Mouse (Mus musculus): Measurements from ENCODE around the gene Kcnq1.

The Kcnq1 gene

GRCm38 (mm10) chr7:143138789-143139188 lies 32.6 kb downstream of the Kcnq1 start:
- DNase-seq = peak; percentile 80

- DNase-seq = no peak
Observed at GRCm38 (mm10) chr7:143139932-143140331, 33.8 kb downstream of the Kcnq1 start.

- no peak for DNase-seq
Observed at GRCm38 (mm10) chr7:143142680-143143079, 36.5 kb downstream of the Kcnq1 start.

DNA sequence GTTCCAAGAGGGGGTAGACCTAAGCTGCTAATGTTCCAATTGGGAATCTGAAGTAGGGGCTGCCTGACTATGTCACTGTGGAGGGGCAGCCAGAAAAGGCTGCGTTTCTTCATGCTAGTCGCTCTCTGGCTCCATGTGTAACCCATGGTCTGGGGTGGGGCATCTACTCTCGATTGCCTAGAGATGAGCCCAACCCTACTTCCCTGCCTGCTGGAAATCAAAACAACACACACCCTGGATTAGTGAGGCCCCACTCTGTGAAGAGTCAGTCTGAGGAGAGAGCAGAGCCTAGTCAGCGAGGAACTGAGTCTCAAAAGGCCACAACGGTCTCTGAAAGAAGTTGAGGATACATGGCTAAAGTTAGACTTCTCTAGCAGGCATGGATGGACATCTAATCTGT lies 40.9 kb downstream of the Kcnq1 start:
- DNase-seq = no peak

DNA sequence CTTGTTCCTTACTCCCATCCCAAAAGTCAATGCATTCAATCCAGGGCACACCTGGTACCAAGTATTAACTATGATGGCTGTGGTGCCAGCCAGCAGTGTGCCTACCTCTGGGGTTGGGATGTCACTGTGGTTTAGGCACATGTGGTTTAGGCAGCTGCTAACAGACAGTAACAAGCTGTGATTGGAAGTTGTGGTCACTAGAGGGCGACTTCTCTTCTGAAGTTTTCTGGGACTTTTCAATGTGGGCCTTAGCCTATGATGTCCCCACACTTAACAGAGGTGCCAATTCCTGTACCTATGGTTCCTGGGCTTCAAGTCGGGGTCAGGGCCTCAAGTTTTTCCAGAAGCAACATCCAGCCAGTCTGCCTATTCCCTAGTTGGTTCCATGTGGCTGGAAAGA lies 45.0 kb downstream of the Kcnq1 start:
- peak; percentile 66 for DNase-seq

GRCm38 (mm10) chr7:143152350-143152749 lies 46.2 kb downstream of the Kcnq1 start:
- DNase-seq = peak; percentile 44

DNA sequence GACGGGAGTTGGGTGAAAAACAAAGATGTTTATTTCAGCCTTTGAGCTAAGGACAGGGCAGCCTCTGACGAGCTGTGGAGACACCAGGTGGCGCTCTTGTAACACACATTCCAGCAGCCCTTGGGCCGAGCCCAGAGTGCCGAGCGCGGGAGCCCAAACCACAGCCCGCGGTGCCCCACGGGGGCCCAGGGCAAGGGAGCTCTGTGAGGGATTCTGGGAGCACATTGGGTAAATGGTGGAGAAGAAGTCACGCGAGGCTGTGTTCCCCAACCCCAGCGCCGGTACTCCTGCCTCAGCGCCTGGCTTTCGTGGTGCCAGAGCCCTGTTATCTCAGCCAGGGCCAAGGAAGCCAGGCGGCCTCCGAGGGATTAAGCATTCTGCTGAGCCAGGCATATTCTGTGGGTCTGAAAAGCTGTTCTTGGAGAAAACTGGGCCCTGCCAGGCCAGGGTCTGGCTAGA lies 47.8 kb downstream of the Kcnq1 start:
- peak; percentile 93 for DNase-seq

GRCm38 (mm10) chr7:143154458-143154871 lies 48.3 kb downstream of the Kcnq1 start:
- DNase-seq = peak; percentile 56

DNA sequence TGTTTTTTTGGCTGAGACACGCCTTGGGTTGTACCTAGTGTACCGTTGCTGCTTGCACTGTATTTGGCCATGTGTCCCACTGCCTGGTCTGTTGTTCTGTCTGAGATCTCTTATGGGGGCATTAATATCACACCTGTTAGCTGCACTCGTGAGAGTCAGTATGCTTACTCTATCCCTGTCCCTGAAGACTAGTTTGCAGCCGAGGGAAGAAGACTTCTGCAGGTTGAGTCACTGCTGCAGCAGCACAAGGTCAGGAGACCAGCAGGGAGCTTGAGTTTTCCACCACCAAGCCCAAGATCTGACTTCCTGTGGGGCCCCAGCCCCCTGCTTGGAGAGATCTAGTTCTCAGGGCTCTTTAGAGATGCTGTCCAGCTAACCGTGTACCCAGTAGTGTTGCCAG lies 49.1 kb downstream of the Kcnq1 start:
- DNase-seq = no peak

GRCm38 (mm10) chr7:143158690-143159425 lies 52.7 kb downstream of the Kcnq1 start:
- no peak for DNase-seq

- no peak for DNase-seq
Observed at GRCm38 (mm10) chr7:143159446-143159845, 53.3 kb downstream of the Kcnq1 start.

DNA sequence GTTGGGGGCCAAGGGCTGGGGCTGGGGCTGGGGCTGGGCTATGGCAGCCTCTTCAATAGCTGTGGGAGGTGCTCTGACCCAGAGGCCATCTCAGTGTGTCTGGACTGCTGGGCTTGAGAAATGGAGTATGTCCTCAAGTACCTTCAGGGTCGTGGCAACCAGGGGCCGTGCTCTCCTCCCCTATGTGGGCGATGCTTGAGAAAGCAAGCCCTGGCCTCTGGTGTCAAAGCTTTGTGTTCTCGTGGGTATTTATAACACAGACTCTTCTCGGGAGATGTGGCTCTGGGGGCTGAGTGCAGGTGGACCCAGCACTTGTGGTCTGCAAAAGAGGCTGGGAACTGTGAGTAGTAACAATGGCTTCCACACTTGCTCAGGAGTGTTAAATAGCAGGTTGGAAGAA lies 53.9 kb downstream of the Kcnq1 start:
- no peak for DNase-seq

DNA sequence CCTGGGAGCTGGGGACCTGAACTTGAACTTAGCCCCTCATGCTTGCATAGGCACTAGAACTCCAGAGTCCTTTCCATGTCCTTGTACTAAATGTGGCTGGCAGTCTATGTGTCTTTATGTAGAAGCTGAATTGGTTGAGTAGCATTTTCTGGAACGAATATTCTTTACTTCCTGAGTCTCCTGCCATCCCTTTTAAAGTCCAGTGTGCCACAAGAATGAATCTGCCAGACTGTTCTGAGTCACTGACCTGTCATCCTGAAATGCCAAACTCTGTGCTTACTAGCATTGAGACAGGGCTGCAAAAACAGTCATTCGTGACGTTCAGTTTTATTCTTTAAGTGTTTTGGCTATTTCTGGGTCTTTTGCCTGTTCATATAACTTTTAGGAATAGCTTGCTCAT lies 55.9 kb downstream of the Kcnq1 start:
- no peak for DNase-seq

- DNase-seq = no peak
Observed at GRCm38 (mm10) chr7:143164074-143164473, 57.9 kb downstream of the Kcnq1 start.

GRCm38 (mm10) chr7:143165687-143166265 lies 59.6 kb downstream of the Kcnq1 start:
- DNase-seq = no peak

DNA sequence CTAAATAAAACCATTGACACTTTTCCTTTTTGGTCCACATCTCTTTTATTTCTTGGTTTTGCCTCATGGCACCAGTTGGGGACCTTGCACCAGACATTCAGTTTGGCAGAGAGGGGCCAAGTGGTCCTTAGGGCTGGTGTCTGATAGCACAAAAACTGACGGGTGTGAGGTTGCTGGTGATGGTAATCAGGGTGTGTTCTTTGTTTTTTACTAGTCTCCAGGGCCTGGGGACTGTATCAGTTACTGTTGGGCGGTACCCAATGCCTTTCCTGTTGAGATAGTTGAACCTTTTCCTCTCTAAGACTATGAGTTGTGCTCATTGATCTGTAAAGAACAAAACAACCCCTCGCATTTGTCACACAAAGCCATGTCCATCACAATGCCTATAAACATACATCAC lies 61.1 kb downstream of the Kcnq1 start:
- DNase-seq = no peak

DNA sequence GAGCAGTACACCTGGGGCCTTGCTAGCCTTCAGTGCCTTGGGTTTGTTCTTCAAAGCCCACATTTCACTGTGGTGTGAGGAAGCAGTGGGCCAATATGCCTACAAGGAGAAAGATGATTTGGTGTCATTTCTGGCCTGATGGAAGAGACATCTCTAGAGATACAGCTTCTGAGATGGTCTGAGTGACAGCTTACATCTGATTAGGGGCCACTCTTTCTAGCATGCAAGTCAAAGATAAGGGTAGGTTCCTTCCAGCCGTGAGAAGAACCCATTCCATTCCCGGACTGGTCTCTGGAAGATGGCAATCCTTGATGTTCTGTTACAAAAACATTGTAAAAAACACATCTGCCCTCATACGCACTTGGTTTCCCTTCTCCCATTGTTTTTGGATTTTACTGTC lies 63.2 kb downstream of the Kcnq1 start:
- no peak for DNase-seq

DNA sequence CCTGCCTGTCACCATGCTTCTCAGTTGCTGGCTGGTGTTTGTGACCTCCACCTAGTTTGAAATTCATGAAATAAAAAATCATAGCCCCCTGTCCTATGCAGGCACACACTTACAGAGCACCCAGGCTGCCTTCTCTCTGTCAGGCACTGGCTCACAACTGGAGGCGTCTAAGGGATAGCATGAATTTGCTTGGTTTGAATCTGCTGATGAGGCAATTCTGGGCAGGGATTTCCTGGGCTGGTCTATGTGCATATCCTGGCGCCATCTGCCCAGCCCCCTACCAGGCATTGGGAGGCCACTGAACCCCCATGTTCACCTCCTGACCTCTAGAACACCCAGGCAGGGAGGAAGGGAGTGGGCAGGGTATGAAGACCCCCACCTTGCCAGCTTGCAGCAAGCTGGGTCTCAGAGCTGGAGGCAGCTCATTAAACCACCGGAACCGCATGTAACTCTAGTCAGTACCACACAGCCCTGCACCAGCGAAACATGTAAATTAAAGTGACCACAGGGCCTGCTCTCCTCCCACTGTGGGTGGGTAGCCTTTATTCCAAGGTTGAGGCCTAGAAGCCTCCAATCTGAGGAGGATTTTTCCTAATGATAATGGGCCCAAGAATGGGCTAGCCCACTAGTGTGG lies 66.9 kb downstream of the Kcnq1 start:
- DNase-seq = no peak

DNA sequence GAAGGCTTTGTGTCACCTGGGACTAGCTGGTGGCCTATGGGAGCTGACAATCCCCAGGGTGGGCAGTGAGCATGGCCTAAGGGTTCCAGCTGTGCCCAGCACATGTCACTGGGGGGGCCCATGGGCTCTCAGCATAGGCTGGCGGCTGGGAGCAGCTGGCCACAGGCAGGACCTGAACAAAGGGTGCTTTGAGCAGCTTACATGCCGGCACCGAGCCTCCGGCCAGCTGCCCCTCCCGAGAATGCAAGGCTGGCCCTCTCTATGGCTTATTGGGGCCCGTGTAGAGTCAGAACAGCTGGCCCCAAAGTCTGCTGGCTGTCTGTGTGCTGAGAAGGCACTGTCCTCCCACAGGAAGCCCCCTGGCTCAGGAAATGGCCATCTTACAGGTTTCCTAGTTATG lies 68.5 kb downstream of the Kcnq1 start:
- no peak for DNase-seq

DNA sequence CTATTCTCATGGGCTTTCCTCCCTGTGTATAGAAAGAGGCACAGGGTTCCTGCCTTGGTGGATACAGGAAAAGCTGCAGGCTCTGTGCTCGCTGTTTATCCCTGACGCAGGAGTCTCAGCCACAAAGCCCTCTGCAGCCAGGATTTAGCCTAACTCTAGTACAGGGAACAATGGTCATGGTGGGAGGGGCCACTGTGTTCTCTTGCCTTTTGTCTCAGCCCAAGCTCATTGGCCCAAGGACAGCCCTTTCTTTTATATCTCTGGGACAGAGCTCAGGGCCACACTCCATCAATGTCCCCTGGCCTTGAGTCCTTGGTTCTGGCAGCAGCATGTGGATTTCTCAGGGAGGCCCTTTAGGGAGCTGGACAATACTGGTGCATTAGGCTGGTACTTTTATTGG lies 72.7 kb downstream of the Kcnq1 start:
- no peak for DNase-seq

GRCm38 (mm10) chr7:143180761-143181160 lies 74.6 kb downstream of the Kcnq1 start:
- DNase-seq = peak; percentile 84

- DNase-seq = no peak
Observed at GRCm38 (mm10) chr7:143181311-143181710, 75.1 kb downstream of the Kcnq1 start.

DNA sequence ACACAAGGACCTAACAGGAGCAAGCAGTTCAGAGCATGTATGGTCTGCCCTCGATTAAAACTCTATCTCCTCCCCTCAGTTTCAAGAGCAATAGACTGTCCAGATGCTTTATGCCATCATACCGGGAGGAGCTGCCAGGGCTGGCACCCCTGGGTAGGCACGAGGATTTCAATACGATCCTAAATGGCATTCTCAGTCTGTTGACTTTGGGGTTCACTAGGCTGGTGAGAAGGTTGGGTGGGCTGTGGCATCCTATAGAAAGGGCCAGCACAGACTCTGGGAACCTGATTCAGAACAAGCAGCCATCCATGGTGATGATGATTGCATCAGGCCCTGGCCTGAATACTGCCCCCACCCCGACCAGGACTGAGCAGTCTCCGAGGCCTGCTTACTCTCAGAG lies 79.3 kb downstream of the Kcnq1 start:
- no peak for DNase-seq

GRCm38 (mm10) chr7:143186378-143186777 lies 80.2 kb downstream of the Kcnq1 start:
- DNase-seq = no peak
